Mouse (Mus musculus): Measurements from ENCODE around the gene Ogfod1. TPM values are rescaled to one million over a fixed set of nuclear protein-coding genes. Genes with fewer than 3 reads are reported as not detected.
A peak's percentile ranks its signal among the peaks of the same experiment; 100 is the strongest.

The Ogfod1 gene
- polyA plus RNA-seq, 1 experiment from 2014 or later: 13.4 TPM

DNA sequence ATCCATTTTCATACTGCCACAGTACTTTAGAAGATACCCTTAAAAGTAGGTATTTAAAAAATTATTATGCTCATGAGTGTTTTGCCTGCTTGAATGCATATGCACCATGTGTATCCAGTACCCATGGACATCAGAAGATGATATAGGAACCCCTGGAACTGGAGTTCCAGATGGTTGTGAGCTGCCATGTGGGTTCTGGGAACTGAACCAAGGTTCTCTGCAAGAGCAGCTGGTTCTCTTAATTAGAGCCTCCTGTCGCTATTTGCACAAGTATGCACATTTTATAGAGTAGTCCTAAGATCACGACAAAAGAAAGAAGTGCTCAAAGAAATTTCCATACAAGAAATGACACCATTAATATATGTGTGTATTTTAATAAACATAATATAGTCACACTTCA, 10.8 kb downstream of the Ogfod1 start:
- H3K27ac ChIP-seq (ENCODE audit: low read depth): no peak overlapping the region
- no peak overlapping the region for H3K4me3 ChIP-seq (ENCODE audit: low read depth, low read length)
- H3K4me2 ChIP-seq (ENCODE audit: low read length): no peak overlapping the region
- peaks cover 15% of the 10 kb centered on the region for H3K36me3 ChIP-seq (ENCODE audit: control insufficient read depth, insufficient read depth, low read length)
- no peaks in the 10 kb centered on the region for H3K4me1 ChIP-seq (replicated peaks; ENCODE audit: control insufficient read depth, insufficient read depth, low read length)
- DNase-seq (ENCODE audit: low spot score) (no peak), ATAC-seq (replicated peaks; ENCODE audit: low FRiP score, low TSS enrichment, low read depth) (no peak)
- no peak overlapping the region for H3K9ac ChIP-seq (ENCODE audit: low read length)
- H3K27me3 ChIP-seq (replicated peaks; ENCODE audit: control insufficient read depth, insufficient read depth, low read length): no peaks in the 10 kb centered on the region
- no peaks in the 10 kb centered on the region for H3K9me3 ChIP-seq (ENCODE audit: control insufficient read depth, low read length)
- 77% methylated on average over 2 of the region's 2 CpGs for WGBS

- H3K4me2 ChIP-seq (ENCODE audit: low read length): no peak overlapping the region
- WGBS: 92% methylated on average over 12 of the region's 12 CpGs
- no peak overlapping the region for H3K27ac ChIP-seq (ENCODE audit: low read depth)
- H3K9me3 ChIP-seq (ENCODE audit: control insufficient read depth, low read length): no peaks in the 10 kb centered on the region
- no peak for ATAC-seq (replicated peaks; ENCODE audit: low FRiP score, low TSS enrichment, low read depth)
- no peak overlapping the region for H3K9ac ChIP-seq (ENCODE audit: low read length)
- peaks cover 48% of the 10 kb centered on the region for H3K36me3 ChIP-seq (ENCODE audit: control insufficient read depth, insufficient read depth, low read length)
- no peak for DNase-seq (ENCODE audit: low spot score)
- no peak overlapping the region for H3K4me3 ChIP-seq (ENCODE audit: low read depth, low read length)
- no peaks in the 10 kb centered on the region for H3K4me1 ChIP-seq (replicated peaks; ENCODE audit: control insufficient read depth, insufficient read depth, low read length)
- H3K27me3 ChIP-seq (replicated peaks; ENCODE audit: control insufficient read depth, insufficient read depth, low read length): no peaks in the 10 kb centered on the region
Measured at GRCm38 (mm10) chr8:94052696-94053095, 15.7 kb downstream of the Ogfod1 start.

DNA sequence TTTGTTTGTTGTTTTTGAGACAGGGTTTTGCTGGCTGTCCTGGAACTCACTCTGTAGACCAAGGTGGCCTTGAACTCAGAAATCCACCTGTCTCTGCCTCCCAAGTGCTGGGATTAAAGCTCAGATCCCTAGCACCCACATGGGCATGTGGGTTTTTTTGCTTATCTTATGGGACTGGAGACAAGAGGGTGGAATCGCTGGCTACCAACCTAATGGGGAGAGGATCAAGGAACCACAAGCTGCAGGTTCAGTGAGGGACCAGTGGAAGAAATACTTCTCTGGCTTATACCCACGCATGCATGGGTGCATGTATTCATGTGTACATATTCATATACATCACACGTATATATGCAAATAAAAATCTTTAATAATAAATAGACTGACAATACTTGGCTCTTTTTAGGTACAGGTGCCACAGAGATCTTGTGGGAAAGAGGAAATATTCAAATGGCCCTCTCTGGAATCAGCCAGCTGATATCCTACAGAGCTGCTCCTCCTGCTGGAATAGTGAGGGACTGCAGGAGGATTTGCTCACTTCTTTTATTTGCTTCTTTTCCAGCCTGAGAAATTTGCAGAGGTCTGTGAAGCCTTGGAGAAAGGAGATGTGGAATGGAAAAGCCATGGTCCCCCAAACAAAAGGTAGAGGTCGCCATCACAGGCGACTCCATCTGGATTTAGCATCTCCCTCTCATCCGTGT, 20.3 kb downstream of the Ogfod1 start:
- no peak overlapping the region for H3K4me3 ChIP-seq (ENCODE audit: low read depth, low read length)
- DNase-seq (ENCODE audit: low spot score) (peak; percentile 75), ATAC-seq (replicated peaks; ENCODE audit: low FRiP score, low TSS enrichment, low read depth) (no peak)
- no peaks in the 10 kb centered on the region for H3K4me1 ChIP-seq (replicated peaks; ENCODE audit: control insufficient read depth, insufficient read depth, low read length)
- H3K4me2 ChIP-seq (ENCODE audit: low read length): no peak overlapping the region
- H3K36me3 ChIP-seq (ENCODE audit: control insufficient read depth, insufficient read depth, low read length): peaks cover 49% of the 10 kb centered on the region
- no peaks in the 10 kb centered on the region for H3K27me3 ChIP-seq (replicated peaks; ENCODE audit: control insufficient read depth, insufficient read depth, low read length)
- H3K9me3 ChIP-seq (ENCODE audit: control insufficient read depth, low read length): no peaks in the 10 kb centered on the region
- WGBS: 57% methylated on average over 6 of the region's 6 CpGs
- H3K9ac ChIP-seq (ENCODE audit: low read length): no peak overlapping the region
- no peak overlapping the region for H3K27ac ChIP-seq (ENCODE audit: low read depth)

DNA sequence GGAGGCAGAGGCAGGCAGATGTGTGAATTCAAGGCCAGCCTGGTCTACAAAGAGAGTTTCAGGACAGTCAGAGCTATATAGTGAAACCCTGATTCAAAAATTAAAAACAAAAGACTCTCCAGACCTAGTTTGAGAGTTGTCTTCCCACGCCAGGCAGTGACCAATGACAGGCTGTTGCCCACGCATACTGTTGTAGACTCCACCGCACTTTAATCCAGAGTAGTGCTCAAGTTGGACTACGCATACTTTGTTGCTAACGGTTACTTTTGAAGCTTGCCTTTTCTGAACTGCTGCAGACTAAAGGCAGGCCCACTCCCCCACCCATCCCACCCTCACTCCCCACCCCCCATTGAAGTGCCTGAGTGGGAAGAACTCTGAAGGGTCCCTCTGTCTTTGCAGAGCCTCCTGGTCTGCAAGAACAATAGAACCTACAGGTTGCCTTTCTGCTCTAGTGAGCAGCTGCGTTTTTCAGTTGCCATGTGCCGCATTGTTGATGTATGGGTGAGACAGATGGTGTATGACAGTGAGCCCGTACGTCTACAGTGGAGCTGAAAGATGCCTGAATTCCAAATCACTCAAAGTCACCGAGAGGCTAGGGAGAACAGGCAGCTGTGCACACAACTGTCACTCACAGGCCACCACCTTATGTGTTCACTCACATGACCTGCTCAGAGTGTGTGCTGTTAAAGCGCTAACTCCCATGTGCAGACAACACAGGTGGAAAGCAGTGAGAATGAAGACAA, 29.3 kb downstream of the Ogfod1 start:
- Histone ChIP-seq H3K27ac (ENCODE audit: low read depth) (no peak overlapping the region), H3K36me3 (ENCODE audit: control insufficient read depth, insufficient read depth, low read length) (peaks cover 29% of the 10 kb centered on the region), H3K9me3 (ENCODE audit: control insufficient read depth, low read length) (no peaks in the 10 kb centered on the region), H3K27me3 (replicated peaks; ENCODE audit: control insufficient read depth, insufficient read depth, low read length) (no peaks in the 10 kb centered on the region), H3K4me1 (replicated peaks; ENCODE audit: control insufficient read depth, insufficient read depth, low read length) (no peaks in the 10 kb centered on the region), H3K4me2 (ENCODE audit: low read length) (no peak overlapping the region), H3K9ac (ENCODE audit: low read length) (no peak overlapping the region), H3K4me3 (ENCODE audit: low read depth, low read length) (no peak overlapping the region)
- ATAC-seq (replicated peaks; ENCODE audit: low FRiP score, low TSS enrichment, low read depth) (no peak), DNase-seq (ENCODE audit: low spot score) (no peak)
- WGBS: 82% methylated on average over 11 of the region's 11 CpGs

GRCm38 (mm10) chr8:94068793-94069192, 31.8 kb downstream of the Ogfod1 start:
- H3K9ac ChIP-seq (ENCODE audit: low read length): no peak overlapping the region
- no peak overlapping the region for H3K4me3 ChIP-seq (ENCODE audit: low read depth, low read length)
- 94% methylated on average over 7 of the region's 7 CpGs for WGBS

DNA sequence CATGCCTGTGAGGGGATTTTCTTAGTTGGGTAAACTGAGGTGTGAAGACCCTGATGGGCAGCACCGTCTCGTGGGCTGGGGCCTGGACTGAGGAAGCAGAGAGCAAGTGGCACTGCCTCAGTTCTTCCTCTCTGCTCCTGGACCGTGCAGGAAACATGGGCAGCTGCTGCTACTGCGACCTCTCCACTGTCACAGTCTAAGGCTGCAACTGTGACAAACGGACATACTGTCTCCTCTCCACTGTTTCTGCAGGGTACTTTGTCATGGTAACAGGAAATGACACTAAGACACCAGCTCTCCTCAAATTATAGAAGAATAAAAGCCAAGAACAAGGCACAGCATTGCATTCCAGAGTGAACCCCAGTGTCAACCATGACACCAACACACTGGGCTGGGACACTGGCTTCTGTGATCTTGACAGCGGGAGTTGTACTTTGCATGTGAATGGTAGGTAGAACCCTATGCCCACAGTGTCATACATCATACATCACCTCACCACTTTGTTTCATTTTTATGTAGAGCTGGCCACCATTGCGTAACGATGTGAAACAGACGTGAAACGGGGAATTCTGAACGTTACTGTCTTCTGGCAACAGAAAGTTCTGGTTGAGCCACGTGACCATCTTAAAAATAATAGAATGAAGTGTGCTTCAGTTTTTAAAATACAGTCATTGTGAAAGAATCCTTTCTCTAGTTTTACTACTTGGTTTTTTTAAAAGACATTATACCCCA, 39.6 kb downstream of the Ogfod1 start:
- Histone ChIP-seq H3K27me3 (replicated peaks; ENCODE audit: control insufficient read depth, insufficient read depth, low read length) (no peaks in the 10 kb centered on the region), H3K4me1 (replicated peaks; ENCODE audit: control insufficient read depth, insufficient read depth, low read length) (no peaks in the 10 kb centered on the region), H3K4me3 (ENCODE audit: low read depth, low read length) (no peak overlapping the region), H3K9me3 (ENCODE audit: control insufficient read depth, low read length) (no peaks in the 10 kb centered on the region), H3K4me2 (ENCODE audit: low read length) (no peak overlapping the region), H3K27ac (ENCODE audit: low read depth) (no peak overlapping the region), H3K9ac (ENCODE audit: low read length) (no peak overlapping the region), H3K36me3 (ENCODE audit: control insufficient read depth, insufficient read depth, low read length) (peaks cover 5% of the 10 kb centered on the region)
- ATAC-seq (replicated peaks; ENCODE audit: low FRiP score, low TSS enrichment, low read depth) (no peak), DNase-seq (ENCODE audit: low spot score) (no peak)
- WGBS: 84% methylated on average over 12 of the region's 12 CpGs

More at GRCm38 (mm10) chr8:94068793-94069192, 31.8 kb downstream of the Ogfod1 start:
- no peak overlapping the region for H3K4me2 ChIP-seq (ENCODE audit: low read length)
- DNase-seq (ENCODE audit: low spot score) (no peak), ATAC-seq (replicated peaks; ENCODE audit: low FRiP score, low TSS enrichment, low read depth) (no peak)
- no peaks in the 10 kb centered on the region for H3K4me1 ChIP-seq (replicated peaks; ENCODE audit: control insufficient read depth, insufficient read depth, low read length)
- H3K27ac ChIP-seq (ENCODE audit: low read depth): no peak overlapping the region
- H3K27me3 ChIP-seq (replicated peaks; ENCODE audit: control insufficient read depth, insufficient read depth, low read length): no peaks in the 10 kb centered on the region
- peaks cover 16% of the 10 kb centered on the region for H3K36me3 ChIP-seq (ENCODE audit: control insufficient read depth, insufficient read depth, low read length)
- H3K9me3 ChIP-seq (ENCODE audit: control insufficient read depth, low read length): no peaks in the 10 kb centered on the region

DNA sequence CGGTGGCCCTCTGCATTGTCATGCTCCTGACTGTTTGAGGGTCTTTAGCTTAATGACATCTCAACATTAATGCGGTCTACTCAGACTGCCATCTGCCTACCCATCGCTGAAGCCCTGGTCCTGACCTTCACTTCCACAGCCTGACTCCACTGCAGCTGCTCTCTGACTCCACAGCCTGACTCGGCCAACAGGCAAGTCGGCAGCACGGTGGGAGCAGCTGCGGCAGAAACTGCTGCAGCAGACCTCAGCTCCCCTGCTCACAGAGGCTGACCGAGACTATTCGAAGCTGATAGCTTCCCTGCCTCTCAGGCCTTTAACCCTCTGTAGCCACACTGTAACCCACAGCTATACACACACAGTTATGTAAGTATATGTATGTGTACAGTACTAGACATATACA, 51.0 kb downstream of the Ogfod1 start:
- Histone ChIP-seq H3K27ac (ENCODE audit: low read depth) (no peak overlapping the region), H3K4me1 (replicated peaks; ENCODE audit: control insufficient read depth, insufficient read depth, low read length) (no peaks in the 10 kb centered on the region), H3K36me3 (ENCODE audit: control insufficient read depth, insufficient read depth, low read length) (no peaks in the 10 kb centered on the region), H3K27me3 (replicated peaks; ENCODE audit: control insufficient read depth, insufficient read depth, low read length) (no peaks in the 10 kb centered on the region), H3K4me3 (ENCODE audit: low read depth, low read length) (no peak overlapping the region), H3K9ac (ENCODE audit: low read length) (no peak overlapping the region), H3K4me2 (ENCODE audit: low read length) (no peak overlapping the region), H3K9me3 (ENCODE audit: control insufficient read depth, low read length) (no peaks in the 10 kb centered on the region)
- DNase-seq (ENCODE audit: low spot score) (no peak), ATAC-seq (replicated peaks; ENCODE audit: low FRiP score, low TSS enrichment, low read depth) (no peak)
- 82% methylated on average over 9 of the region's 9 CpGs for WGBS

- no peak overlapping the region for H3K4me2 ChIP-seq (ENCODE audit: low read length)
- H3K4me1 ChIP-seq (replicated peaks; ENCODE audit: control insufficient read depth, insufficient read depth, low read length): no peaks in the 10 kb centered on the region
- H3K27me3 ChIP-seq (replicated peaks; ENCODE audit: control insufficient read depth, insufficient read depth, low read length): no peaks in the 10 kb centered on the region
- H3K9ac ChIP-seq (ENCODE audit: low read length): no peak overlapping the region
- DNase-seq (ENCODE audit: low spot score): no peak
- H3K36me3 ChIP-seq (ENCODE audit: control insufficient read depth, insufficient read depth, low read length): no peaks in the 10 kb centered on the region
- no peaks in the 10 kb centered on the region for H3K9me3 ChIP-seq (ENCODE audit: control insufficient read depth, low read length)
- 70% methylated on average over 6 of the region's 6 CpGs for WGBS
- no peak overlapping the region for H3K27ac ChIP-seq (ENCODE audit: low read depth)
- no peak overlapping the region for H3K4me3 ChIP-seq (ENCODE audit: low read depth, low read length)
- ATAC-seq (replicated peaks; ENCODE audit: low FRiP score, low TSS enrichment, low read depth): no peak
Measured at GRCm38 (mm10) chr8:94089715-94090114, 52.7 kb downstream of the Ogfod1 start.
